ENCODE assay signal across 14 mouse cellular contexts in the genomic region with DNA sequence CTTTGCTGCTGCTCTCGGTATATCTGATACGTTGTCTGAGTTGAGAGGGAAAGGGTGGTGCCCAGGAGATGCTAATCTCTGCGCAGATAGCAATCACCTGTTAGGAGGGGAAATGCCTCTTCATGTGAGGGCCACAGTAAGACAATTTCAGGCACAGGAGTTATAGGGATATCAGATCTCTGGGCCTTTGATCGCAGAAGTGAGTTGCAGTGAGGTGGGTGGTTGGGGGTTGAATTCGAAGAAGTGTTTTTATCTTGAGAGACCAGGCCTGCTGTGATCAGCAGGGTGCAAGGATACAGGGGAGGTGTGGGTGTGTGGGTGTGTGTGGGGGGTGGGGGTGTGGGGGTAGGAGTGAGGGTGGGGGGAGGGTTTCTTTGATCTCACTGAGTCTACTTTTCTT. TPM values are rescaled to one million over a fixed set of nuclear protein-coding genes. Genes with fewer than 3 reads are reported as not detected.
DNase-seq lines count a peak whose midpoint lies in the region; ATAC-seq and TF ChIP-seq lines count a peak whose summit lies in the region.
"Had no signal": no experiment of that assay in that cellular context is flagged by ENCODE, and none has a peak within 500 bp of the region (broad histone marks: within the 10 kb centered on the region; RNA-seq: fewer than 3 reads in every experiment).

No protein-coding gene starts in this region.

- no peak overlapping the region for H3K9ac ChIP-seq in liver, embryonic 11.5 days (ENCODE audit: low read depth, low read length)
- H3K9ac ChIP-seq: lung, embryonic 15.5 days; midbrain, embryonic 13.5 days had no signal

- WGBS in liver, embryonic 11.5 days, result 56% methylated on average over 5 of the region's 5 CpGs

- ATAC-seq in G1E (ENCODE audit: extremely low read depth, insufficient number of reproducible peaks, low FRiP score, poor library complexity, severe bottlenecking), result peak; percentile 82
- peak; percentile 92 for ATAC-seq in liver, embryonic 11.5 days (replicated peaks; ENCODE audit: low FRiP score)
- ATAC-seq: intestine, postnatal 0 days; midbrain, embryonic 13.5 days had no signal

- peak overlapping the region; percentile 59 for H3K4me2 ChIP-seq in liver, embryonic 11.5 days
- H3K4me2 ChIP-seq: lung, embryonic 15.5 days; midbrain, embryonic 13.5 days had no signal

- peaks cover 51% of the 10 kb centered on the region for H3K27me3 ChIP-seq in G1E (ENCODE audit: insufficient read depth, low read length)
- no peaks in the 10 kb centered on the region for H3K27me3 ChIP-seq in liver, embryonic 11.5 days (replicated peaks; ENCODE audit: control insufficient read depth, insufficient read depth, low read length)
- H3K27me3 ChIP-seq: lung, embryonic 15.5 days; midbrain, embryonic 13.5 days had no signal

- peak overlapping the region; percentile 62; the same call in 1 of the 2 replicates for H3K4me3 ChIP-seq in G1E (ENCODE audit: low read depth, low read length)
- H3K4me3 ChIP-seq in liver, embryonic 11.5 days (ENCODE audit: low read depth, low read length), result peak overlapping the region; percentile 0; the same call in 1 of the 2 replicates
- H3K4me3 ChIP-seq: hindbrain, embryonic 10.5 days; lung, embryonic 15.5 days; midbrain, embryonic 13.5 days had no signal

- H3K27ac ChIP-seq in liver, embryonic 11.5 days (ENCODE audit: low read depth, low read length), result peak overlapping the region; percentile 61; the same call in 1 of the 2 replicates
- H3K27ac ChIP-seq: hindbrain, embryonic 10.5 days; lung, embryonic 15.5 days; midbrain, embryonic 13.5 days had no signal

- DNase-seq in CD4-positive helper T cell, adult 2 months (ENCODE audit: low read depth, low spot score), result peak; percentile 90
- peak; percentile 78 for DNase-seq in G1E (ENCODE audit: low spot score)
- no peak for DNase-seq in liver, embryonic 11.5 days (ENCODE audit: low spot score)
- DNase-seq in natural killer cell, adult 2 months (ENCODE audit: low spot score in 2 of 2), result peak; percentile 27 to 40
- no peak for DNase-seq in lung, postnatal 14 days
- DNase-seq in layer of hippocampus, postnatal 10 days (ENCODE audit: low spot score in 2 of 2), result no peak
- no peak for DNase-seq in left cerebral cortex, adult 11 months (ENCODE audit: low spot score)
- no peak for DNase-seq in cerebellum, adult 18-20 months
- DNase-seq: adrenal gland, postnatal 25 days had no signal

- H3K4me1 ChIP-seq in G1E (ENCODE audit: insufficient read depth, low read depth, low read length), result peaks cover 51% of the 10 kb centered on the region
- peaks cover 14% of the 10 kb centered on the region for H3K4me1 ChIP-seq in liver, embryonic 11.5 days (replicated peaks; ENCODE audit: control insufficient read depth, insufficient read depth, low read length)
- H3K4me1 ChIP-seq: hindbrain, embryonic 10.5 days; midbrain, embryonic 13.5 days had no signal

- TF ChIP-seq CTCF in G1E (IDR thresholded peaks at IDR 0.05; ENCODE audit: low read depth, low read length), result no peak

- H3K9me3 ChIP-seq in G1E (replicated peaks), result peaks cover 16% of the 10 kb centered on the region
- peaks cover 3% of the 10 kb centered on the region; the same call in 1 of the 2 replicates for H3K9me3 ChIP-seq in liver, embryonic 11.5 days (ENCODE audit: control insufficient read depth, low read length)
- H3K9me3 ChIP-seq: lung, embryonic 15.5 days; midbrain, embryonic 13.5 days had no signal

- peaks cover 5% of the 10 kb centered on the region for H3K36me3 ChIP-seq in G1E (replicated peaks)
- no peaks in the 10 kb centered on the region for H3K36me3 ChIP-seq in liver, embryonic 11.5 days (ENCODE audit: control insufficient read depth, insufficient read depth, low read length)
- H3K36me3 ChIP-seq: hindbrain, embryonic 10.5 days; lung, embryonic 15.5 days; midbrain, embryonic 13.5 days had no signal

RNA-seq across cellular contexts. Expression of a gene that starts 24.4 kb away (rescaled TPM):
- total RNA-seq in G1E (2014; fragmentation: Nextera tagmentation) (not detected in 2 replicates), G1E (2017) (under 0.01 TPM in 1 of 2 replicates, not detected in the other)
- not detected in 2 replicates for polyA plus RNA-seq in G1E (2012)
- polyA plus RNA-seq in liver, embryonic 11.5 days (2014; fragmentation: Nextera tagmentation; extraction: Ambion mirVana), result 0.04 and 0.05 TPM in 2 replicates
- under 1 TPM; 0.58 to 0.82 TPM for total RNA-seq in layer of hippocampus, postnatal 10 days (2021)
- polyA plus RNA-seq: gonadal fat pad, adult 2 months; hindbrain, embryonic 10.5 days; intestine, postnatal 0 days; lung, embryonic 15.5 days; midbrain, embryonic 13.5 days had no signal

RNA-seq across cellular contexts. Expression of a gene that starts 53.3 kb away (rescaled TPM):
- total RNA-seq in G1E (2014; fragmentation: Nextera tagmentation) (2.1 and 2.7 TPM in 2 replicates), G1E (2017) (15.6 and 19.2 TPM in 2 replicates)
- polyA plus RNA-seq in G1E (2012), result 0.73 and 0.87 TPM in 2 replicates
- 16.2 and 16.4 TPM in 2 replicates for polyA plus RNA-seq in liver, embryonic 11.5 days (2014; fragmentation: Nextera tagmentation; extraction: Ambion mirVana)
- total RNA-seq in layer of hippocampus, postnatal 10 days (2021), result 1 to 10 TPM; 2.3 TPM

Comparison
In these comparisons a context has a peak if more than half of its experiments do, and no peak if none do; other contexts are left out.
1. DNase-seq: peak in CD4-positive helper T cell, adult 2 months (single experiment), G1E (single experiment) and natural killer cell, adult 2 months (2 of 2); none in liver, embryonic 11.5 days (single experiment), lung, postnatal 14 days (single experiment), layer of hippocampus, postnatal 10 days (0 of 2), left cerebral cortex, adult 11 months (single experiment) and cerebellum, adult 18-20 months (0 of 2).